Mouse (Mus musculus) urinary bladder, postnatal 14 days (tissue): ENCODE results near the gene Psap.

ENCODE experiments used
- DNase-seq: peaks from one replicate; pipeline ENCODE4 v3.0.0; 2021; ENCODE audit warnings: low spot score

Gene Psap

GRCm38 (mm10) chr10:60263351-60263750 lies 14.1 kb upstream of the Psap start:
- DNase-seq, result no peak

GRCm38 (mm10) chr10:60265252-60265651 lies 12.2 kb upstream of the Psap start:
- DNase-seq, result no peak

DNA sequence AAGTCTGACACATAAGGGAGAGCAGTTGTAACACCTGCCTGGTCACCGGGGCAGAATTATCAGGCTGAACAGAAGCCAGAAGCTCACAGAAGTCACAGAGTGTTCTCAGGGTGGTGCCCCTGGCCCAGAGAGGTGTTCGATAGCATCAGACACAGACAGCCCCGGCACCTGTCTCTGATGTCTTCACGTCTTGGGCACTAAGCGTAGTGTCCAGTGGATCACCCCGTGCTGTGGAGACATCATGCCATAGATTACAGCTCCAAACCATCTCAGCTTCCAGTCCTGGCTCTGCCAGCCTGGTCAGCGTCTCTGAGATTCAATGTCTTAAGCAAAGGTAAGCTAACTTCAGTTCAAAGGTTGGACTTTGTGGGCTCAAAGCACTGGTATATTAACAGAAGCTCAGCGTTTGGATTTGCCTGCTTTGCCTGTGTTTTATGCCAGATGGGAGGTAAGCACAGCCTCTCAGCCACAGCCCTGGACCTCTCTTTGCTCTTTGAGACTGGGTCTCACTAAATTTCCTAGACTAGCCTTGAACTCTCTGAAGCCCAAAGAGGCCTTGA lies 10.5 kb upstream of the Psap start:
- DNase-seq, result no peak

GRCm38 (mm10) chr10:60268738-60269137 lies 8.7 kb upstream of the Psap start:
- no peak for DNase-seq

- DNase-seq, result no peak
Measured at GRCm38 (mm10) chr10:60269141-60270064, 8.0 kb upstream of the Psap start.

DNA sequence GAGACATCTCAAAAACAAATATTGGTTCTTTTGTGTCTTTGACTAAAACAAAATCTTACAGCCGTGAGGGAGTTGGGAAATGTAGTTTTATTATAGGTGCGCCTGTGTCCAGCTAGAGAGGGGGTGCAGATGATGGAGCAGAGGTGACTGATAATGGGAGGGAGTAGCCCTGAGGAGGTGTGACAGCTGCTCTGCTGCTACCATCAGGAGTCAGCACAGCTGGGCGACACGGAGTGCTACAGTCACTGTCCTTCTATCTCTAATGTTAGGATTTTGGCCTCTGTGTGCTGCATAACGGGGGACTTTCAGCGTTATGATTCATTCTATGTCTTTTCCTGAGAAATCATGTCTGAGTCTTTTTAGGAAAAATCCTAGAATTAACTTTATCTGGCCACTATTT lies 6.4 kb upstream of the Psap start:
- no peak for DNase-seq

DNA sequence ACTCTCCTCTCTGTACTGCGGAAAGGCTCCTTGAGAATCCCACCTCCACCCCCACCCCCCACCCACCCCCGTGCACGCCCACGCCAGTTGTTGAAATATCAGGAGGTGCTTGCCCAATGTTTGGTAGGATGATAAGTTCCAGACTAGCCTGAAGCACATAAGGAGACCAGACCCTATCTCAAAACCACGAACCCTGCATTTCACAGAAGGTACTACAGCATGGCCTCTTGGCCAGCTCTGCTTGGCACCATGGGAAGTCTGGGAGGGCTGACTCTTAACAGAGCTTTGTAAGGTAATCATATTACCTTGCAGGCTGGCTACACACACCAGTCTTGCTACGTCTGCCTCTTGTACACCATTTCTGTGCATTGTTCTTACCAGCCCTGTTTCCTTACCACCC lies 5.2 kb upstream of the Psap start:
- DNase-seq, result no peak

GRCm38 (mm10) chr10:60273382-60273781 lies 4.0 kb upstream of the Psap start:
- no peak for DNase-seq

- DNase-seq, result no peak
Measured at GRCm38 (mm10) chr10:60278006-60278399, 576 bp downstream of the Psap start.

DNA sequence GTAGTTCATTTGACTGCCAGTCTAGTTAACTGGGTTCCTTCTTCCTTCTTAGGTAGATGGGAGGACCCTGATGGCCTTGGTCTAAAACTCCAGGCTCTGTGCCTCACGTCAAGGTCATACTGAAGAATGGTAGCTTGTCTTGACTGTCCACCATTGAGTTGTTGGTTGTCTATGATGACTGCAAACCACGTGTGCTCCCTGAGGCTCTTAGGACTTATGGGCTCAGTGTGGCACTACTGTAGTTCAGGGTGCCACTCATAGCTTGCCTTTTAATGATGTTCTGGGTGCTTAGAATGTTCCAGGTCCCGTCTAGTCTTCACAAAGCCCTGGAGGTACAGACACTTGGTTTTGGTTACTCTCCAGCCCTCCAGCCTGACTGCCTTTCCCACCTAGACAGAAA lies 1.4 kb downstream of the Psap start:
- DNase-seq, result no peak

DNA sequence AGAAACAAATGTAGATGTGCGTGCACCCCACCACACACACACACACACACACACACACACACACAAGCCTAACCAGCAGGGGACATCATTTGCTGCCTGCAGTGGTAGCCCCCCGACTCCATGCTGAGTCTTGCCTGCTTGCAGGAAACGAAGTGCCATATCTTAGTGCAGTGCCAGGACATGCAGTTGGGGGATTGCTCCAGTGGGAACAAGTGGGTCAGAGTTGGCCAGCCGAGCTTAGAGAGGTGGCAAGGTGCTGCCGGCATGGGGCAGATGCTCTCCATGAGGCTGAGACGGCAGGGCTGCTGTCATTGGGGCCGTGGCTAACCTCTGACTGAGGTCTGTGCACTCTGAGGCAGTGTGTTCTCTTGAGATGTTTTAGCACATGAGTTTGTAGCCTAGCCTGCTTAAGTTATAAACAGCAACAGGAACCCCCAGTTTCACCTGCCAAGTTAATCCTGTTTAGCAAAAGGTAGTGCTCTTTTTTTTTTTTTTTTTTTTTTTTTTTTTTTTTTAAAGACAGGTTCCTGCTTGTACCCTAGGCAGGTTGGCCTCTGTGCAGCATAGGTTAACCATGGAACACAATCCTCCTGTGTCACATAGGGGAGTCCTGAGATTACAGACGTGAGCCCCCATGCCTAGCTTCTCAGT lies 2.0 kb downstream of the Psap start:
- peak; percentile 42 for DNase-seq

GRCm38 (mm10) chr10:60279941-60280301 lies 2.5 kb downstream of the Psap start:
- peak; percentile 60 for DNase-seq

- DNase-seq, result no peak
Measured at GRCm38 (mm10) chr10:60280353-60280752, 2.9 kb downstream of the Psap start.

GRCm38 (mm10) chr10:60281571-60282050 lies 4.2 kb downstream of the Psap start:
- no peak for DNase-seq

GRCm38 (mm10) chr10:60282116-60283014 lies 4.9 kb downstream of the Psap start:
- peak; percentile 52 for DNase-seq

GRCm38 (mm10) chr10:60284248-60284647 lies 6.8 kb downstream of the Psap start:
- no peak for DNase-seq

GRCm38 (mm10) chr10:60284676-60285111 lies 7.3 kb downstream of the Psap start:
- DNase-seq, result no peak

DNA sequence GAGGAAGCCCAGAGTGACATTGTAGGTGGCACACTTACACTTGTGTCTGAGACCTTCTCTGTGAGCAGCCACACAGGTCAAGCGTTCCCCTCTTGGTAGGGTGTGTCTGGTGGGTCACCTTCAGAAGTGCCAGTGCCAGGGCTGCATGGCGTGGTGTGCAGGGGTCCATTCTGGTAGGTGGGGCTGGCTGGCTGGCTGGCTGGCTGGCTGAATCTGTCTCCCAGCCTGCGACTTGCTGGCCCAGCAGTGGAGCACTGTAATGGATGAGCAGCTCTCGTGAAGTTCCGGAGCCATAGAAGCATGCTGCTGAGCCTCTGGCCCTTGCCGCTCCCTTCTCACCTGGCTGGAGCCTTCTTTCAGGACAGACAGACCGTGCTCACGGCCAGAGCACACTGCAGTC lies 7.8 kb downstream of the Psap start:
- no peak for DNase-seq

DNA sequence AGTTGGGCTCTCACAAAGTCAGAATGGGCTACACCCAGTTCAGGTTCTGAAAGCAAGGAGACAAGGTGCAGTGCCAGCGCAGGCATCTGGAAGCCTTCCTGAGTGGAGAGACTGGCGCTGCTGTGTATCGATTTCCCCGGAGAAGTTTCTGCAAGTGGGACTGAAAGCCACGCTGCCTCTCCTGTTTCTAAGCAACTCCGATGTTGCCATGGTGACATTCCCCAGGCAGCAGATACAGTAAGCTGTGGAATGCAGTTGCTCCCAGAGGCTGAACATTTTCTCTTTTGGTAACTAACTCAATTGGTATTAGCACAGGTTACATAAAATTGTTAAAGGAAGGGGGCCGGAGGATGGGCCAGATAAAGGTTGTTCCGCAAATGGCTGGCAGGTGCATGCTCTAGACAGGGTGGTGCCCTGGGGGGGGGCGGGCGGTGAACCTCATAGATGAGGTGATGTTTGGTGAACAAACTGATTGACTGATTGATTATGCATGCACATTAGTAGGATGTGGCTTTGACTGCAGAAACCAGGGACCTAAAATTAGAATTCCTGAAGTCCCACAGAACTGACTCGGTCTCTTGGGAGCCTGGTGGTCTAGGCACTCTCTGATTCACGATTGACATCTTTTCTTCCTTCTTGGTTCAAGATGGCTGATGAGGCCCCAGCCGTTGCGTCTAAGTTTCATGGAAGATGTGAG lies 8.4 kb downstream of the Psap start:
- DNase-seq, result peak; percentile 60

DNA sequence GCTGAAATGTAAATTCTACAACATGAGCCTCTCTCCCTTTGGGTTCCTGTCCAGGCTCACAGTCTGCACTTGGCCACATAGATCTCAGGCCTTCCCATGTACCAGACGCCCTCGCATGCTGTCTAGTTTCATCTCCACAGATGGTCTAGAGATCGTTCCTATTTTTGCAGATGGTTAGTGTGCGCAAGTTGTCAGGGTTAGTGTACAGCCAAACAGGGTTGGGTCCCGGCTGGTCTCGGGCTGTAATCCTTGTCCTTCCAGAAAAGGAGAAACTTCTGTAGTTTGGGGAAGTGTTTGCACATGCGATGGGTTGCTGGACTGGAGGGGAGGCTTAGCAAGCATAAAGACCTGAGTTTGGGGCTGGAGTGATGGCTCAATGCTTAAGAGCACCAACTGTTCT lies 9.1 kb downstream of the Psap start:
- no peak for DNase-seq

GRCm38 (mm10) chr10:60287161-60287560 lies 9.7 kb downstream of the Psap start:
- DNase-seq, result no peak
